Mouse (Mus musculus) left cerebral cortex, adult 11 months (tissue): ENCODE measurements around the gene Prpsap1.
"Not testable (repeated sequence)": the region's sequence is repeated elsewhere in the genome, so short reads cannot be mapped to it uniquely, and the experiment has no call there.

Source experiments
- DNase-seq: peaks from one replicate; pipeline ENCODE4 v3.0.0; 2022; ENCODE audit warnings: low spot score

Gene Prpsap1

GRCm38 (mm10) chr11:116428872-116429859 is 64.8 kb downstream of the Prpsap1 start:
- no peak for DNase-seq

- DNase-seq, result no peak
These were observed 67.0 kb downstream of the Prpsap1 start for GRCm38 (mm10) chr11:116426852-116427575.

GRCm38 (mm10) chr11:116426328-116426727 is 67.7 kb downstream of the Prpsap1 start:
- DNase-seq, result not testable (repeated sequence)

GRCm38 (mm10) chr11:116424621-116425407 is 69.2 kb downstream of the Prpsap1 start:
- DNase-seq, result no peak

DNA sequence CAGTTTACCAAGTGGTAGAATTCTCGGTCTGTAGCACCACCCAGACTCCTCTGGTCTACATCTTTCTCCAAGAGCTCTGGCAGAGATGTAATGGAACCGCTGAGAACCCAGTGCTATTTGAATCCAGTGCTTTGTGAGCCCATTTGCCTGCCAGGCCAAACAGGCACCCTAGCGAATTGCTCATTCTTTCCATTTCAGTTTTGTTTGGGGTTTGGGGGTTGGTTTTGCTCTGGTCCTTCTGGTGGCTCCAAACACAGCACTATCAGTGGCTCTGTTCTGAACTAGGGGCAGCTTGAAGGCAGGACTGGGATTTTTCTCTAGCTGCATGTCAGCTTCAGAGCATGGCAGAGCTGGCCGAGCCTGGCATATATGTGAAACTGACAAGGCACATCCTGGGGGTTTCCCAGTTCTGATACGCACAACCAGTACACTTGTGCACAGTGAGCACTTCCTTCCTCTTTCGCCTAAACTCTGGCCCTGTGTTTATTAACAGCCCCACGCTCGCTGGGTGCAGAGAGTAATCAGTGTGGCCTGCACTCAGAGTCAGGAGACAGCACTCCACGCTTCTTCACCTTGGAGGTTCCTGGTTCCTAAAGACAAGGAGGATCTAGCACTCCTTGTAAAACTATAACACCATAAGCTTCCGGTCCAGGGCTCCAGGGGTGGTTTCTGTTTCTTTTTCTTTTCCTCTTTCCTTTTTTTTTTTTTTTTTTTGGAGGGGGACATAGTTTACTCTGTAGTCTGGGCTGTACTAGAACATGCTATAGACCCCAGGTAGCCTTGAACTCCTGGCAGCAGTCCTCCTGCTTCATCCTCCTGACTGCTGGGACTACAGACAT is 70.0 kb downstream of the Prpsap1 start:
- no peak for DNase-seq

DNA sequence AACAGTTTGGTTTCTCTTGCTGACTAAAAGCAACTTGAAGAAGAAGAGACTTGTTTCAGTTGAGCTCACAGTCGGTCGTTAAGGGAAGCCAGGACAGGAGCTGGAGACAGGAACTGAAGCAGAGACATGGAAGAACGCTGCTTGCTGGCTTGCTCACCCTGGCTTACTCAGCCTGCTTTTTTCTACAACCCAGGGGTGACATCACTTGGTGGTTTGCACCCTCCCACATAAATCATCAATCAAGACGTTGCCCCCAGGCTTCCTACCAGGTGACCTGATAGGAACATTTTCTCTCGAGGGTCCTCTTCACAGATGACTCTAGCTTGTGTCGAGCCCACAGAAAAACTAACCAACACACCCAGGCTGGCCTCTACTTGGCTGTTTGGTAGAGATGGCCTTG is 70.8 kb downstream of the Prpsap1 start:
- DNase-seq, result no peak

DNA sequence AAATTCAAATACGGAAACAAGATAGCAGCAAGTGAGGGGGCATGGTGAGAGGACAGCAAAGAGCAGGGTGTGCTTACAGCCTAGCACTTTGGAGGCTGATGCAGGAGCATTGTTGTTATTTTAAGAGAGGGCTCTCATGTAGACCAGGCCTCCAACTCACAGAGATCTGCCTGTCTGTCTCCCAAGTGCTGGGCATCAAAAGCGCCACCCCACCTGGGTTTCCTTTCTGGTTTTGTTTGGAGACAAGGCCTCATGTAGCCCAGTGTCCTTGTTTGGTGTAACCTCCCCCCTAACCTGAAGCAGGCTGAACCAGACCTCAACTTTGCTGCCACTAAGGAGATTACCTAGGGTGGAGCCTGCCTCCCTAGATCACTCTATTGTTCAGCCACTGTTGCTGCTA is 71.4 kb downstream of the Prpsap1 start:
- no peak for DNase-seq

- DNase-seq, result no peak
These were observed 72.9 kb downstream of the Prpsap1 start for GRCm38 (mm10) chr11:116421102-116421501.
